Mouse (Mus musculus) small intestine, adult 2 months (tissue): ENCODE measurements at regions not wholly inside any gene's neighbourhood (a gene's known extent, or its start where the extent isn't known, plus 50 kb on each side); places are given as distances from the start of the nearest gene placed in this dataset.

Experiments
- CTCF ChIP-seq: fragments of 200-500 bp; IDR thresholded peaks from 2 replicates; pipeline ENCODE4 v1.5.1; 2012; ENCODE audit warnings: low read depth, mild to moderate bottlenecking, control low read depth, inconsistent platforms, low read length, moderate library complexity, mixed read lengths; ENCODE audit not compliant: insufficient replicate concordance, insufficient read length; ENCODE audit errors: extremely low read depth
- POLR2A ChIP-seq: fragments of 200-500 bp; IDR thresholded peaks from 2 replicates; pipeline ENCODE4 v1.6.1; 2012; ENCODE audit warnings: low read depth, mild to moderate bottlenecking, control low read depth, inconsistent platforms, low read length, moderate library complexity

DNA sequence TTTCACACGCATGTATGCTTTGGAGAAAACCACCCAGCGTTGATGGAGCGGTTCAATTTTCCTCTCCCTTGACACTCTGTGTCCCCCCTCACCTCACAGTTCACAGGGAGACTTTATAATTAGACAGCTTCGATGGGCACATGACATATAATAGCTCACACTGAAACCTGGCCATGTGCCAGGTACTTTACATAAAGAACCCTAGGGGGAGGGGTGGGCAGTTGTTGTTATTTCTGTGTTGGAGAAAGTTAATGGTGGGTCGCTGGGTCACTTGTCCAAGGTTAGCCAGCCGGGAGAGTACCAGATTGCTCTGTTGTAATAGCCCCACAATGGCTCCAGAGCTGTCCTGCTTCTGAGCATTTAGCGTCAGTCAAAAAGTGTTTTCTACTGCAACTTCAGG, 90.2 kb downstream of the Nhlrc3 start:
- TF ChIP-seq POLR2A (no peak), CTCF (no peak)
